Mouse (Mus musculus) testis, adult 2 months (tissue): ENCODE measurements around the gene Ubr4. TPM values are rescaled to one million over a fixed set of nuclear protein-coding genes. Genes with fewer than 3 reads are reported as not detected.

Experiments
- H3K27ac ChIP-seq: fragments of 200-500 bp; 2 replicates; pipeline ENCODE4 v1.5.1; 2012; ENCODE audit warnings: low read depth, low read length; ENCODE audit not compliant: control insufficient read depth, insufficient read depth
- H3K27me3 ChIP-seq: fragments of 200-500 bp; 2 replicates; pipeline ENCODE4 v1.6.1; 2012; ENCODE audit warnings: mild to moderate bottlenecking, low read length, moderate library complexity; ENCODE audit not compliant: control insufficient read depth, insufficient read depth
- H3K36me3 ChIP-seq: fragments of 200-500 bp; 2 replicates; pipeline ENCODE4 v1.6.1; 2012; ENCODE audit warnings: mild to moderate bottlenecking, low read length; ENCODE audit not compliant: control insufficient read depth, insufficient read depth
- H3K4me1 ChIP-seq: fragments of 200-500 bp; 2 replicates; pipeline ENCODE4 v1.6.1; 2012; ENCODE audit warnings: low read length; ENCODE audit not compliant: control insufficient read depth, insufficient read depth
- H3K4me3 ChIP-seq: fragments of 200-500 bp; 2 replicates; pipeline ENCODE4 v1.5.1; 2012; ENCODE audit warnings: low read depth, mild to moderate bottlenecking, low read length, moderate library complexity, mixed read lengths; ENCODE audit not compliant: control insufficient read depth
- CTCF ChIP-seq: fragments of 200-500 bp; IDR thresholded peaks from 2 replicates; pipeline ENCODE4 v1.5.1; 2012; ENCODE audit warnings: low read depth, mild to moderate bottlenecking, inconsistent platforms, low read length, moderate library complexity; ENCODE audit not compliant: control insufficient read depth, insufficient read depth, insufficient replicate concordance
- POLR2A ChIP-seq: fragments of 200-500 bp; IDR thresholded peaks from 2 replicates; pipeline ENCODE4 v1.6.1; 2012; ENCODE audit warnings: low read depth, mild to moderate bottlenecking, inconsistent platforms, low read length, moderate library complexity; ENCODE audit not compliant: control insufficient read depth
- polyA plus RNA-seq: library from polyadenylated mRNA; depleted of rRNA; stranded (reverse); fragments of >200 nt; gene quantifications from 2 replicates; pipeline ENCODE4 v1.2.3, GENCODE M21; 2012

Gene Ubr4
- polyA plus RNA-seq, 1 experiment: 312 TPM

DNA sequence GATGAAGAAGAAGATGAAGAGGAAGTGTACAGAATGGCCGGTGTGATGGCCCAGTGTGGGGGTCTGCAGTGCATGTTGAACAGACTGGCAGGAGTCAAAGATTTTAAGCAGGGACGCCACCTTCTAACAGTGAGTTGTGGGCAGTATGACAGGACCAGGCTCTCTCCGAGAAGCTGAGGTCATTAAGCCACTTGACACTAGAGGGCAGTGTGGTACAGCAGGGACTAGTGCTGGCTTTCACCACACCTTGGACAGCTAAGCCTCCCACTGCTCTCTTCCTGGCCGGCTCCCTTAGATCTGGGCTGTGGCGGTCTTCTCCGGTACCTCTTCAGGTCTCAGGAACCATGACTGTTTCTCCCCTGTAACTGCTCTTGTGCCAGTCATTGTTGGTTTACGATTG, 117.8 kb downstream of the Ubr4 start:
- no peaks in the 10 kb centered on the region for H3K4me1 ChIP-seq
- TF ChIP-seq CTCF: peak; percentile 79; the same call in 1 of the 2 replicates
- TF ChIP-seq POLR2A: no peak
- no peak overlapping the region for H3K27ac ChIP-seq
- peaks cover 15% of the 10 kb centered on the region for H3K36me3 ChIP-seq
- H3K4me3 ChIP-seq: no peak overlapping the region
- no peaks in the 10 kb centered on the region for H3K27me3 ChIP-seq

GRCm38 (mm10) chr4:139476663-139477625, 124.5 kb downstream of the Ubr4 start:
- Histone ChIP-seq H3K4me3 (no peak overlapping the region), H3K27me3 (no peaks in the 10 kb centered on the region), H3K27ac (no peak overlapping the region), H3K4me1 (no peaks in the 10 kb centered on the region), H3K36me3 (peaks cover 5% of the 10 kb centered on the region)
- no peak for TF ChIP-seq CTCF

GRCm38 (mm10) chr4:139477983-139478382, 125.6 kb downstream of the Ubr4 start:
- Histone ChIP-seq H3K36me3 (peaks cover 6% of the 10 kb centered on the region), H3K27ac (no peak overlapping the region), H3K4me1 (no peaks in the 10 kb centered on the region), H3K27me3 (no peaks in the 10 kb centered on the region), H3K4me3 (no peak overlapping the region)
- TF ChIP-seq POLR2A: no peak
- TF ChIP-seq CTCF: no peak

- Histone ChIP-seq H3K36me3 (peaks cover 7% of the 10 kb centered on the region), H3K27ac (no peak overlapping the region), H3K4me1 (no peaks in the 10 kb centered on the region), H3K4me3 (no peak overlapping the region), H3K27me3 (no peaks in the 10 kb centered on the region)
- no peak for TF ChIP-seq CTCF
- TF ChIP-seq POLR2A: no peak
Observed at GRCm38 (mm10) chr4:139479176-139479575, 126.8 kb downstream of the Ubr4 start.

DNA sequence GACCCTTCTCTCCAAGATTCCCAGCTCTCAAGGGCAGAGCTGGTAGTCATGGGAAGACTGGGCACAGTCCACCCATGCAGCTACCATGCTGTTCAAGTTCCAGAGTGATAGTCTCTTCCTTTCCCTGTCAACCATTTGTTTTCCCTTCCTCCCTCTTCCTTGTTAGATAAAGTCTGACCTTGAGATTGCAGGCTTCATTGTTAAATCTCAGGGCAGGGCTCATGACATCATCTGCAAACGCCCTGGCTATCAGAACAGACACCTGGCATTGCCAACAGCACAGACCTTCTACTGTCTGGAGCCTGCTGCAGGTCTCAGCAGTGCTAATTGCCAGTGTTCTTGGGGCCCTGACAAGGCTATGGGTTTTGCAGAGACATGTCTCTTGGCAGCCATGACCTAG, 129.0 kb downstream of the Ubr4 start:
- peaks cover 4% of the 10 kb centered on the region for H3K36me3 ChIP-seq
- no peaks in the 10 kb centered on the region for H3K27me3 ChIP-seq

GRCm38 (mm10) chr4:139483461-139484105, 131.2 kb downstream of the Ubr4 start:
- no peak for TF ChIP-seq POLR2A
- TF ChIP-seq CTCF: no peak
- no peak overlapping the region for H3K27ac ChIP-seq
- H3K4me1 ChIP-seq: no peaks in the 10 kb centered on the region
- no peaks in the 10 kb centered on the region for H3K27me3 ChIP-seq
- H3K4me3 ChIP-seq: no peak overlapping the region
- peaks cover 6% of the 10 kb centered on the region for H3K36me3 ChIP-seq

More for the DNA sequence above, 129.0 kb downstream of the Ubr4 start:
- H3K27ac ChIP-seq: no peak overlapping the region
- no peak overlapping the region for H3K4me3 ChIP-seq
- TF ChIP-seq POLR2A (no peak), CTCF (no peak)
- H3K4me1 ChIP-seq: no peaks in the 10 kb centered on the region

GRCm38 (mm10) chr4:139484496-139484895, 132.1 kb downstream of the Ubr4 start:
- Histone ChIP-seq H3K27me3 (no peaks in the 10 kb centered on the region), H3K27ac (no peak overlapping the region), H3K36me3 (peaks cover 6% of the 10 kb centered on the region), H3K4me3 (no peak overlapping the region), H3K4me1 (no peaks in the 10 kb centered on the region)
- TF ChIP-seq CTCF (no peak), POLR2A (no peak)
